Mouse (Mus musculus) heart, adult 2 months (tissue): ENCODE measurements around the gene AC134908.4. TPM values are rescaled to one million over a fixed set of nuclear protein-coding genes. Genes with fewer than 3 reads are reported as not detected.

ENCODE experiments used
- DNase-seq, 2 experiments: peaks; one replicate each; pipeline ENCODE4 v3.0.0; 2021
- H3K27ac ChIP-seq: fragments of 200-600 bp; 2 replicates; pipeline ENCODE4 v1.8.1; 2022
- H3K27me3 ChIP-seq: fragments of 200-500 bp; 2 replicates; pipeline ENCODE4 v1.6.1; 2012; ENCODE audit warnings: mild to moderate bottlenecking, low read length, inconsistent platforms, mixed read lengths; ENCODE audit not compliant: control insufficient read depth, insufficient read depth
- H3K36me3 ChIP-seq: fragments of 200-500 bp; 2 replicates; pipeline ENCODE4 v1.6.1; 2012; ENCODE audit warnings: low read length, inconsistent platforms; ENCODE audit not compliant: control insufficient read depth, insufficient read depth
- H3K4me1 ChIP-seq: fragments of 200-500 bp; 2 replicates; pipeline ENCODE4 v1.6.1; 2011; ENCODE audit warnings: low read length; ENCODE audit not compliant: control insufficient read depth, insufficient read depth
- H3K4me3 ChIP-seq: fragments of 200-600 bp; 2 replicates; pipeline ENCODE4 v1.8.1; 2022
- H3K79me2 ChIP-seq: fragments of 200-500 bp; replicated peaks from 2 replicates; pipeline ENCODE4 v1.6.1; 2012; ENCODE audit warnings: mild to moderate bottlenecking, inconsistent platforms, low read length, moderate library complexity, mixed read lengths; ENCODE audit not compliant: control insufficient read depth, insufficient read depth
- H3K9ac ChIP-seq: fragments of 200-500 bp; 2 replicates; pipeline ENCODE4 v1.6.1; 2012; ENCODE audit warnings: low read depth, mild to moderate bottlenecking, control low read depth, inconsistent platforms, low read length, mixed read lengths
- CTCF ChIP-seq: fragments of 200-600 bp; IDR thresholded peaks from 2 replicates; pipeline ENCODE4 v1.8.1; 2022; ENCODE audit warnings: antibody characterized with exemption, mild to moderate bottlenecking, moderate library complexity
- EP300 ChIP-seq: fragments of 200-500 bp; IDR thresholded peaks from 2 replicates; pipeline ENCODE4 v1.6.1; 2011; ENCODE audit warnings: low read depth, low read length, control low read depth; ENCODE audit not compliant: insufficient read depth
- POLR2A ChIP-seq: fragments of 200-500 bp; IDR thresholded peaks from 2 replicates; pipeline ENCODE4 v1.6.1; 2011; ENCODE audit warnings: mild to moderate bottlenecking, low read depth, low read length, control low read depth; ENCODE audit not compliant: insufficient read depth
- WGBS: fragments of 180-500 bp; shearing (Covaris S2); methylation state at CpG from one replicate; pipeline ENCODE4 v1.1.7; 2018; 5-methylcytosine and 5-hydroxymethylcytosine counted together
- intact Hi-C: fragments of 180-260 bp; cut with DNase I; formaldehyde crosslinking; loops from one replicate; pipeline ENCODE4 v1.15.1; 2025
- polyA plus RNA-seq: library from polyadenylated mRNA; depleted of rRNA; stranded (reverse); fragments of >200 nt; gene quantifications from 2 replicates; pipeline ENCODE4 v1.2.3, GENCODE M21; 2012
- total RNA-seq, 2 experiments: library from RNA; stranded (reverse); gene quantifications; 2 replicates each; pipeline ENCODE4 v1.2.3; 2021

The AC134908.4 gene
- total and polyA plus RNA-seq, 3 experiments, result not detected

DNA sequence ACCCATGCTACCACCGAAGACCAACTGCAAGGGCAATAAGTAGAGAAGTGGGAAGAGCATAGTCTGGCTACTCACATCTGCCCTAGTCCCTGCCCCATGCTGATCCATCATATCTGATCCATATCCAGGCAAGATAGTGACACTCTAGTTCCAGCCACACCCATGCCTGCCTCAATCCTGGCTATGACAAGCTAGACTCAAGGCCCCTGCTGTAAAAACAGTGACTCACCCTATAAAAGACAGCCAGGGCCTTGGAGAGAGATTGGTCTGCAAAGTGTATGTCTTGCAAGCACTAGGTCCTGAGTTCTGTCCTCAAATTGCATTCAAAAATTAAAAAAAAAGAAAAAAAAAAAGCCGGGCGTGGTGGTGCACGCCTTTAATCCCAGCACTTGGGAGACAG, 11.0 kb upstream of the AC134908.4 start:
- H3K27ac ChIP-seq, result no peak overlapping the region
- no peak for DNase-seq
- H3K4me3 ChIP-seq, result no peak overlapping the region
- H3K79me2 ChIP-seq, result no peaks in the 10 kb centered on the region
- 81% methylated on average over 4 of the region's 4 CpGs for WGBS
- TF ChIP-seq EP300 (no peak), POLR2A (no peak), CTCF (no peak)
- intact Hi-C loops, result no loop called here
- H3K4me1 ChIP-seq, result no peaks in the 10 kb centered on the region; the same call in 1 of the 2 replicates
- no peaks in the 10 kb centered on the region for H3K27me3 ChIP-seq
- H3K36me3 ChIP-seq, result no peaks in the 10 kb centered on the region
- no peak overlapping the region for H3K9ac ChIP-seq

DNA sequence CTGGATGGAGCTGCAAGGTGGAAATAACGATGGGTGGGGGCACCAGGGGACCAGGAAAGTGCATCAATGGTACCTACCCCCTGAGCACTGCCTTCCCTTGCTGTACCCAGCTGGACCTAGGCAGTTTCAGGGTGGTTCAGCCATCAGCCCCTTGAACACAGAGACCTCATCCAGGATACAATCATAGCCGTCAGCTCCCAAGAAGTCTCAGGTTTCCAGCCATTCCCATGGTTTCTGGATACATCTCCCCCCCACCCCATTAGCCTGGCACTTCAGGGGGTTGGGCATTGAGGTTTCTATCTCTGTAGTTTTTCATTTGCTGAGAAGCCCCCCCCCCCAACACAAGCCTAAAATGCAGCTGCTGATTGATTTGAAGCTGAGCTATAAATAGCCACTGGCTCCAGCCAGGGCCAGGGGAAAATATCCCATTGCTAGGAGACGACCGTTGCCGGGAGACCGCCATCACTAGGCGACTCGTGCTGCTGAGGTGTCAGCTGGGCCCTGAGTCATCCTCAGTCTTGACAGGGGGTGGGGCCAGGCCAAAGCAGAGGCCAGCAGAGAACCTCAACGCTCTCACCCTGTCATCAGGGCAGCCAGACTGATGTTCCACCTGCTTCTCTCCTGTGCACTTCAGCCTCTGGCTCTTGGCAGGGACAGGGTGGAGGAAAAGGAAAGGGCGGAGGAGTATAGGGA, 7.5 kb upstream of the AC134908.4 start:
- Histone ChIP-seq H3K4me3 (no peak overlapping the region), H3K79me2 (no peaks in the 10 kb centered on the region), H3K36me3 (no peaks in the 10 kb centered on the region), H3K27ac (no peak overlapping the region), H3K9ac (no peak overlapping the region), H3K27me3 (no peaks in the 10 kb centered on the region), H3K4me1 (no peaks in the 10 kb centered on the region)
- peak; percentile 63 to 68 for DNase-seq
- 11% methylated on average over 10 of the region's 10 CpGs for WGBS
- TF ChIP-seq CTCF, result no peak
- no peak for TF ChIP-seq POLR2A
- no peak for TF ChIP-seq EP300
- intact Hi-C loops, result loop anchor here (5.0 kb wide), 2 partner anchors 236 to 326 kb away; no protein-coding TSS in a partner anchor

DNA sequence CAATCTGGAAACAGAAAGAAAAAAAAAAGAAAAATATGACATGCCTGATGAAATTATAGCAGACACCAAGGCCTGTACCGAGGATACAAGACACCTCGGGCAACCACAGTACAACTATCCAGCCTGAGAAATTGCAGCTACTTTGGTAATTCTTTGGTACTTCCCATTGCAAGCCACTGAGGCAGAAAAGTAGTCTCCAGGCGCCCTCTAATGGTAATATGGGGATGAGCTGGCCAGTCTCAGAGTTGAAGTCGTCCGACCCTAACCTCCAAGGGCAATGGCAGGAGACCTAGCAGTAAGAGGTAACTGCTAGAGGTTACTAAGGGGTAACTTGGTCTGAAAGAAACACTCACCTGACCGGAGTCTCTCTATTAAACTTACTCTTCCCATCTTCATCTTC, 5.6 kb upstream of the AC134908.4 start:
- intact Hi-C loops, result loop anchor here (1.0 to 5.0 kb wide), 3 partner anchors 28 to 324 kb away; partner anchors contain the start of gene Narfl
- TF ChIP-seq POLR2A (no peak), CTCF (peak; percentile 97), EP300 (peak; percentile 70; the same call in 1 of the 2 replicates)
- 5% methylated on average over 6 of the region's 6 CpGs for WGBS

DNA sequence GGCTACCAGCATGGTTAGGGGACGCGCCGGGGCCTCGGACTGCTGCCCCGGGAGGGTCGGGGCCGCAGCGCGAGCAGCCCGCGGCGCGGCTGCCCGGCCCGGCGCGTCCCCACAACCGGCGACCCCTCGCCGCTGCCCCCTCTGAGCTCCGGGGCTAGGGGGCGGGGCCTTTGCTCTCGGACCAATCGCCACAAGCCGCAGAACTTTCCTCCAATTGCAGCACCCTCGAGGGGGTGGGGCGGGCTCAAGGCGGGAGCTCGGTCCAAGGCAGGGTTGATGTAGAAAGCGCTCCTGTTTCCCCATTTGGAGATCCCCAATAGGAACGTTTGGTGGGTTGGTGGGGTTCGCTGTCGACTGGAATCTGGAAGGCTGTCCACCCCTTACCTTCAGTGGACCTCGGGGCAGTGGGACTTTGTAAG, 1.5 kb upstream of the AC134908.4 start, which contains the start of gene Metrn:
TSS of gene Metrn (minus strand) at position 186 of the 419 bp plus-strand sequence.
- H3K36me3 ChIP-seq, result no peaks in the 10 kb centered on the region
- TF ChIP-seq EP300 (no peak), CTCF (no peak), POLR2A (no peak)
- no peaks in the 10 kb centered on the region for H3K27me3 ChIP-seq
- H3K4me1 ChIP-seq, result peaks cover 11% of the 10 kb centered on the region
- peak within 1 kb of the TSS; percentile 72 for H3K9ac ChIP-seq
- intact Hi-C loops, result loop anchor here (1.0 kb wide), 1 partner anchor 23 kb away; no protein-coding TSS in a partner anchor
- peak; percentile 91 for DNase-seq
- no peaks in the 10 kb centered on the region for H3K79me2 ChIP-seq
- H3K27ac ChIP-seq, result peak within 1 kb of the TSS; percentile 55; the same call in 1 of the 2 replicates
- peak within 1 kb of the TSS; percentile 65 for H3K4me3 ChIP-seq
- under 1% methylated on average over 35 of the region's 35 CpGs for WGBS

More for the DNA sequence above, 5.6 kb upstream of the AC134908.4 start:
- H3K27me3 ChIP-seq, result no peaks in the 10 kb centered on the region
- peaks cover 2% of the 10 kb centered on the region for H3K4me1 ChIP-seq
- DNase-seq, result peak; percentile 69 to 70
- no peak overlapping the region for H3K9ac ChIP-seq
- H3K27ac ChIP-seq, result no peak overlapping the region
- H3K79me2 ChIP-seq, result no peaks in the 10 kb centered on the region
- no peaks in the 10 kb centered on the region for H3K36me3 ChIP-seq
- no peak overlapping the region for H3K4me3 ChIP-seq

DNA sequence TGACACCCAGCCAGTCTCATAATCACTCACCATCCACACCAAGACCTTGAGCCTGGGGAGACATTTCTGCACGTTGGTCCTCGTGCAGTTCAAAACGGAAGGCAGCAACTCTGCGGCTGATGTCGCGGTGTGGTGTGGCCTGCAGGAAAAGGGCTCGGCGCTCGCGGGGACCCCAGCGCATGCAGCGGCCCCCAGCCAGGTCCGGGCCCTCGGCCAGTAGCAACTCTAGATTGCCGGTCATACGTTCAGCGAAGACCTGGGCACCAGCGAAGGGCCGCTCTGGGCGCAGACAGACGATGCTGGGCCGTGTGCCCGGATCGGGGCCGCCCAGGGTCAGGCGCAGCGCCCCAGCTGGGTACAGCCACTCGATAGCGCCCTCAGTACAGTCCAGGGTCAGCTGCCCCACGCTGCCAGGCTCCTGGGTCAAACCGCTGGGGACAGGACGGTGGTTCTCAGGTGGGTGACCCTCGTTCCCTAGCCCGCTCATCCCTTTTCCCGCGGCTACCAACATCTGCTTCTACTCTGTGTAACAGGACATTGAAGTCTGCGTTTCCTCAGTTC, 832 bp upstream of the AC134908.4 start:
- TF ChIP-seq CTCF, result no peak
- no peak for TF ChIP-seq EP300
- no peak for TF ChIP-seq POLR2A
- DNase-seq, result peak; percentile 66
- peak overlapping the region; percentile 55; the same call in 1 of the 2 replicates for H3K27ac ChIP-seq
- H3K36me3 ChIP-seq, result no peaks in the 10 kb centered on the region
- 3% methylated on average over 37 of the region's 37 CpGs for WGBS
- intact Hi-C loops, result no loop called here
- H3K27me3 ChIP-seq, result no peaks in the 10 kb centered on the region
- peak overlapping the region; percentile 72 for H3K9ac ChIP-seq
- peaks cover 13% of the 10 kb centered on the region for H3K4me1 ChIP-seq
- peak overlapping the region; percentile 65 for H3K4me3 ChIP-seq
- H3K79me2 ChIP-seq, result no peaks in the 10 kb centered on the region

DNA sequence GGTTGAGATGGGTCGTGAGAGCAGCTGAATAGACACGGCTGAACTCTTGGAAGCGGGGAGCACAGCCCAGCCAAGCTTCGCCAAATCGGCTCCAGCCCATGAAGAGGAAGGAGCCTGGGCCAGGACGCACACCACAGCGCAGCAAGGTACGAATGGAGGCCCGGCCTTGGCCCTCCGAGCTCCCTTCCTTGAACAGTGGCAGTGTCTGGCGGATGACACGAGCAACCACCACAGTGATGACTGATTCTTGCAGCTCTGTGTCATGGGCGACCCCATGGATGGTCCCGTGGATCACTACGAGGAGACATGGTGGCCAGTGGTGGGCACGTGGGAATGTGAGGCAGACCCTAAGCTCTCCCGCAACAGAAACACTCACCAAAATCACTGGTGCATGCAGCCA, 461 bp downstream of the AC134908.4 start:
- no peak overlapping the region for H3K4me3 ChIP-seq
- H3K79me2 ChIP-seq, result no peaks in the 10 kb centered on the region
- TF ChIP-seq EP300, result no peak
- no peak for TF ChIP-seq CTCF
- TF ChIP-seq POLR2A, result no peak
- no peaks in the 10 kb centered on the region for H3K27me3 ChIP-seq
- no peaks in the 10 kb centered on the region for H3K36me3 ChIP-seq
- peaks cover 13% of the 10 kb centered on the region for H3K4me1 ChIP-seq
- 93% methylated on average over 17 of the region's 17 CpGs for WGBS
- no peak overlapping the region for H3K9ac ChIP-seq
- no peak overlapping the region for H3K27ac ChIP-seq
- DNase-seq, result no peak
- intact Hi-C loops, result no loop called here
